Mouse (Mus musculus) lung, postnatal 0 days (tissue): ENCODE data around the gene Acaca. TPM values are rescaled to one million over a fixed set of nuclear protein-coding genes. Genes with fewer than 3 reads are reported as not detected.

ENCODE experiments used
- ATAC-seq: fragments of 200-750 bp; cut with Nextera tagmentation; 2 replicates; pipeline ENCODE4 v1.8.0; 2017; ENCODE audit warnings: moderate library complexity
- DNase-seq: peaks from one replicate; pipeline ENCODE4 v3.0.0-alpha.2; 2016; ENCODE audit warnings: low spot score
- H3K27ac ChIP-seq: fragments of 300-500 bp; sonication (generic); 2 replicates; pipeline ENCODE4 v1.5.1; 2014; ENCODE audit warnings: antibody characterized with exemption, mild to moderate bottlenecking, low read length, mixed read lengths
- H3K27me3 ChIP-seq: fragments of 300-500 bp; sonication (generic); replicated peaks from 2 replicates; pipeline ENCODE4 v1.6.1; 2014; ENCODE audit warnings: low read length, mixed read lengths; ENCODE audit not compliant: insufficient read depth
- H3K36me3 ChIP-seq: fragments of 300-500 bp; sonication (generic); 2 replicates; pipeline ENCODE4 v1.6.1; 2014; ENCODE audit warnings: low read length, mixed read lengths; ENCODE audit not compliant: insufficient read depth
- H3K4me1 ChIP-seq: fragments of 300-500 bp; sonication (generic); 2 replicates; pipeline ENCODE4 v1.6.1; 2014; ENCODE audit warnings: antibody characterized with exemption, low read depth, low read length, mixed read lengths; ENCODE audit not compliant: insufficient read depth
- H3K4me2 ChIP-seq: fragments of 300-500 bp; sonication (generic); replicated peaks from 2 replicates; pipeline ENCODE4 v1.6.1; 2014; ENCODE audit warnings: low read depth, mild to moderate bottlenecking, low read length, moderate library complexity, mixed read lengths
- H3K4me3 ChIP-seq: fragments of 300-500 bp; sonication (generic); 2 replicates; pipeline ENCODE4 v1.5.1; 2014; ENCODE audit warnings: low read depth, low read length
- H3K9ac ChIP-seq: fragments of 300-500 bp; sonication (generic); replicated peaks from 2 replicates; pipeline ENCODE4 v1.6.1; 2014; ENCODE audit warnings: low read depth, mild to moderate bottlenecking
- H3K9me3 ChIP-seq: fragments of 300-500 bp; sonication (generic); 2 replicates; pipeline ENCODE4 v1.6.1; 2016; ENCODE audit warnings: low read length, mixed read lengths
- CTCF ChIP-seq: IDR thresholded peaks from 2 replicates; pipeline ENCODE4 v1.5.1; 2016; ENCODE audit warnings: antibody characterized with exemption, mild to moderate bottlenecking
- EP300 ChIP-seq: IDR thresholded peaks from 2 replicates; pipeline ENCODE4 v1.6.1; 2016; ENCODE audit warnings: antibody characterized with exemption, mild to moderate bottlenecking, control low read depth
- WGBS: fragments of 180-500 bp; shearing (Covaris S2); extraction: QIAGEN DNeasy Blood & Tissue Kit; methylation state at CpG from one replicate; pipeline ENCODE4 v1.1.7; 2014; 5-methylcytosine and 5-hydroxymethylcytosine counted together
- polyA plus RNA-seq: library from polyadenylated mRNA; unstranded; fragments of >200 nt; fragmentation: Nextera tagmentation; extraction: Ambion mirVana; gene quantifications from 2 replicates; pipeline ENCODE4 v1.2.1, GENCODE M21; 2015

The Acaca gene
- polyA plus RNA-seq, 1 experiment from 2014 or later: 6.5 TPM

- ATAC-seq: no peak
- DNase-seq: no peak
- no peaks in the 10 kb centered on the region for H3K36me3 ChIP-seq
- H3K9me3 ChIP-seq: no peaks in the 10 kb centered on the region
- no peak overlapping the region for H3K4me2 ChIP-seq
- H3K9ac ChIP-seq: no peak overlapping the region
- no peaks in the 10 kb centered on the region for H3K27me3 ChIP-seq
- 46% methylated on average over 3 of the region's 3 CpGs for WGBS
- TF ChIP-seq CTCF: no peak
- TF ChIP-seq EP300: no peak
- no peak overlapping the region for H3K4me3 ChIP-seq
- H3K4me1 ChIP-seq: no peaks in the 10 kb centered on the region
- no peak overlapping the region for H3K27ac ChIP-seq
Measured at GRCm38 (mm10) chr11:84290781-84291180, 161.3 kb downstream of the Acaca start.

- H3K4me3 ChIP-seq: no peak overlapping the region
- WGBS: 64% methylated on average over 3 of the region's 3 CpGs
- H3K9ac ChIP-seq: no peak overlapping the region
- H3K4me1 ChIP-seq: no peaks in the 10 kb centered on the region
- no peak overlapping the region for H3K27ac ChIP-seq
- ATAC-seq (no peak), DNase-seq (no peak)
- no peaks in the 10 kb centered on the region for H3K9me3 ChIP-seq
- H3K4me2 ChIP-seq: no peak overlapping the region
- H3K27me3 ChIP-seq: no peaks in the 10 kb centered on the region
- TF ChIP-seq CTCF (no peak), EP300 (no peak)
- no peaks in the 10 kb centered on the region for H3K36me3 ChIP-seq
Measured at GRCm38 (mm10) chr11:84292532-84292931, 163.1 kb downstream of the Acaca start.

GRCm38 (mm10) chr11:84293288-84293687, 163.8 kb downstream of the Acaca start:
- WGBS: 83% methylated on average over 3 of the region's 3 CpGs

GRCm38 (mm10) chr11:84296337-84296736, 166.9 kb downstream of the Acaca start:
- no peak overlapping the region for H3K4me2 ChIP-seq
- H3K9ac ChIP-seq: no peak overlapping the region
- TF ChIP-seq EP300 (no peak), CTCF (no peak)
- no peak overlapping the region for H3K27ac ChIP-seq
- H3K4me1 ChIP-seq: no peaks in the 10 kb centered on the region
- 75% methylated on average over 2 of the region's 2 CpGs for WGBS
- H3K36me3 ChIP-seq: no peaks in the 10 kb centered on the region
- no peak for ATAC-seq
- DNase-seq: no peak
- H3K4me3 ChIP-seq: no peak overlapping the region
- H3K9me3 ChIP-seq: no peaks in the 10 kb centered on the region
- no peaks in the 10 kb centered on the region for H3K27me3 ChIP-seq

More at GRCm38 (mm10) chr11:84293288-84293687, 163.8 kb downstream of the Acaca start:
- no peaks in the 10 kb centered on the region for H3K36me3 ChIP-seq
- TF ChIP-seq EP300 (no peak), CTCF (no peak)
- H3K4me3 ChIP-seq: no peak overlapping the region
- ATAC-seq (no peak), DNase-seq (no peak)
- H3K4me2 ChIP-seq: no peak overlapping the region
- H3K9ac ChIP-seq: no peak overlapping the region
- H3K27ac ChIP-seq: no peak overlapping the region
- H3K4me1 ChIP-seq: no peaks in the 10 kb centered on the region
- no peaks in the 10 kb centered on the region for H3K27me3 ChIP-seq
- H3K9me3 ChIP-seq: no peaks in the 10 kb centered on the region

GRCm38 (mm10) chr11:84305474-84305873, 176.0 kb downstream of the Acaca start:
- H3K4me1 ChIP-seq: no peaks in the 10 kb centered on the region
- H3K36me3 ChIP-seq: no peaks in the 10 kb centered on the region
- TF ChIP-seq EP300 (no peak), CTCF (no peak)
- no peak for ATAC-seq
- WGBS: 58% methylated on average over 1 of the region's 1 CpGs
- no peaks in the 10 kb centered on the region for H3K9me3 ChIP-seq
- no peak overlapping the region for H3K9ac ChIP-seq
- H3K27me3 ChIP-seq: no peaks in the 10 kb centered on the region
- no peak overlapping the region for H3K27ac ChIP-seq
- H3K4me3 ChIP-seq: no peak overlapping the region
- no peak for DNase-seq
- no peak overlapping the region; the same call in 1 of the 2 replicates for H3K4me2 ChIP-seq

- Histone ChIP-seq H3K9me3 (no peaks in the 10 kb centered on the region), H3K4me2 (no peak overlapping the region), H3K27me3 (no peaks in the 10 kb centered on the region), H3K4me3 (no peak overlapping the region), H3K36me3 (no peaks in the 10 kb centered on the region), H3K27ac (no peak overlapping the region), H3K9ac (no peak overlapping the region), H3K4me1 (no peaks in the 10 kb centered on the region)
- no peak for ATAC-seq
- TF ChIP-seq CTCF (no peak), EP300 (no peak)
- no peak for DNase-seq
- WGBS: 91% methylated on average over 6 of the region's 6 CpGs
Measured at GRCm38 (mm10) chr11:84306158-84306742, 176.8 kb downstream of the Acaca start.
